Mouse (Mus musculus): Measurements from ENCODE around the gene Hist1h2bf. TPM values are rescaled to one million over a fixed set of nuclear protein-coding genes. Genes with fewer than 3 reads are reported as not detected.
A peak's percentile ranks its signal among the peaks of the same experiment; 100 is the strongest.

Gene Hist1h2bf
- total RNA-seq, 1 experiment from 2014 or later, result 32.7 TPM

- no peak for ATAC-seq (ENCODE audit: extremely low read depth, insufficient number of reproducible peaks, low FRiP score, poor library complexity, severe bottlenecking)
Measured at GRCm38 (mm10) chr13:23534368-23535131, 39.4 kb downstream of the Hist1h2bf start.

- ATAC-seq (ENCODE audit: extremely low read depth, insufficient number of reproducible peaks, low FRiP score, poor library complexity, severe bottlenecking), result peak; percentile 41; the same call in 1 of the 2 replicates
Measured at GRCm38 (mm10) chr13:23533560-23534367, 40.2 kb downstream of the Hist1h2bf start, which contains the start of gene Hist1h2af. Hist1h2af (plus strand) TSS chr13:23533906.

- ATAC-seq (ENCODE audit: extremely low read depth, insufficient number of reproducible peaks, low FRiP score, poor library complexity, severe bottlenecking), result no peak
Measured at GRCm38 (mm10) chr13:23532262-23533075, 41.5 kb downstream of the Hist1h2bf start.

GRCm38 (mm10) chr13:23530901-23531875, 42.8 kb downstream of the Hist1h2bf start, which contains the start of gene Hist1h4h:
Hist1h4h (plus strand) TSS chr13:23531050.
- peak; percentile 77 for ATAC-seq (ENCODE audit: extremely low read depth, insufficient number of reproducible peaks, low FRiP score, poor library complexity, severe bottlenecking)

GRCm38 (mm10) chr13:23530181-23530900, 43.7 kb downstream of the Hist1h2bf start:
- no peak for ATAC-seq (ENCODE audit: extremely low read depth, insufficient number of reproducible peaks, low FRiP score, poor library complexity, severe bottlenecking)

GRCm38 (mm10) chr13:23529480-23530165, 44.4 kb downstream of the Hist1h2bf start:
- ATAC-seq (ENCODE audit: extremely low read depth, insufficient number of reproducible peaks, low FRiP score, poor library complexity, severe bottlenecking), result no peak

- no peak for ATAC-seq (ENCODE audit: extremely low read depth, insufficient number of reproducible peaks, low FRiP score, poor library complexity, severe bottlenecking)
Measured at GRCm38 (mm10) chr13:23529005-23529404, 45.0 kb downstream of the Hist1h2bf start.

- ATAC-seq (ENCODE audit: extremely low read depth, insufficient number of reproducible peaks, low FRiP score, poor library complexity, severe bottlenecking), result peak; percentile 34
Measured at GRCm38 (mm10) chr13:23526312-23526711, 47.7 kb downstream of the Hist1h2bf start.

GRCm38 (mm10) chr13:23525901-23526300, 48.1 kb downstream of the Hist1h2bf start:
- ATAC-seq (ENCODE audit: extremely low read depth, insufficient number of reproducible peaks, low FRiP score, poor library complexity, severe bottlenecking), result no peak

- peak; percentile 66; the same call in 1 of the 2 replicates for ATAC-seq (ENCODE audit: extremely low read depth, insufficient number of reproducible peaks, low FRiP score, poor library complexity, severe bottlenecking)
Measured at GRCm38 (mm10) chr13:23524654-23525053, 49.3 kb downstream of the Hist1h2bf start.

GRCm38 (mm10) chr13:23523976-23524375, 50.0 kb downstream of the Hist1h2bf start:
- ATAC-seq (ENCODE audit: extremely low read depth, insufficient number of reproducible peaks, low FRiP score, poor library complexity, severe bottlenecking), result no peak

Other genes starting within 250 kb of the Hist1h2bf start
- gene Zfp322a, start 205.0 kb downstream of the Hist1h2bf start, total RNA-seq (2017), result 34.4 and 34.6 TPM in 2 replicates
- gene Abt1, start 150.3 kb downstream of the Hist1h2bf start, total RNA-seq (2017), result 10.2 and 12.6 TPM in 2 replicates
- gene Btn1a1, start 108.3 kb downstream of the Hist1h2bf start, total RNA-seq (2017), result not detected in 2 replicates
- gene Btn2a2, start 85.3 kb downstream of the Hist1h2bf start, total RNA-seq (2017), result 0.25 and 0.58 TPM in 2 replicates
- 161 and 193 TPM in 2 replicates for gene Hist1h4h, start 43.1 kb downstream of the Hist1h2bf start, total RNA-seq (2017)
- gene Hist1h2af, start 40.3 kb downstream of the Hist1h2bf start, total RNA-seq (2017), result 3.5 and 5.0 TPM in 2 replicates
- gene Hist1h3g, start 38.8 kb downstream of the Hist1h2bf start, total RNA-seq (2017), result not detected in 2 replicates
- 5.8 and 6.4 TPM in 2 replicates for gene Hist1h2bh, start 30.8 kb downstream of the Hist1h2bf start, total RNA-seq (2017)
- gene Hist1h3f, start 30.1 kb downstream of the Hist1h2bf start, total RNA-seq (2017), result 21.9 and 24.1 TPM in 2 replicates
- gene Hist1h4f, start 22.5 kb downstream of the Hist1h2bf start, total RNA-seq (2017), result 15.2 and 27.6 TPM in 2 replicates
- gene Hist1h1d, start 20.9 kb downstream of the Hist1h2bf start, total RNA-seq (2017), result 28.5 and 28.7 TPM in 2 replicates
- gene Hist1h3e, start 11.8 kb downstream of the Hist1h2bf start, total RNA-seq (2017), result 50.8 and 54.4 TPM in 2 replicates
- gene Hist1h2ae, start 3.0 kb downstream of the Hist1h2bf start, total RNA-seq (2017), result 13.6 and 18.3 TPM in 2 replicates
- 97.4 and 145 TPM in 2 replicates for gene Hist1h2bg, start 2.8 kb downstream of the Hist1h2bf start, total RNA-seq (2017)
- 33.4 and 78.8 TPM in 2 replicates for gene Hist1h2ad, start 185 bp upstream of the Hist1h2bf start, total RNA-seq (2017)
- gene Hist1h3d, start 1.6 kb upstream of the Hist1h2bf start, total RNA-seq (2017), result 12.9 and 13.3 TPM in 2 replicates
- 92.3 and 119 TPM in 2 replicates for gene Hist1h4d, start 7.4 kb upstream of the Hist1h2bf start, total RNA-seq (2017)
- gene Hist1h2be, start 46.9 kb upstream of the Hist1h2bf start, total RNA-seq (2017), result 83.4 and 97.3 TPM in 2 replicates
- gene Hist1h1e, start 48.4 kb upstream of the Hist1h2bf start, total RNA-seq (2017), result 201 and 211 TPM in 2 replicates
- gene Hist1h2ac, start 109.8 kb upstream of the Hist1h2bf start, total RNA-seq (2017), result 18.7 and 20.1 TPM in 2 replicates
- gene Hist1h2bc, start 110.0 kb upstream of the Hist1h2bf start, total RNA-seq (2017), result 139 and 146 TPM in 2 replicates
- 2.2 TPM in 1 of 2 replicates, not detected in the other for gene Hist1h1t, start 121.6 kb upstream of the Hist1h2bf start, total RNA-seq (2017)
- 116 and 135 TPM in 2 replicates for gene Hist1h4c, start 124.3 kb upstream of the Hist1h2bf start, total RNA-seq (2017)
- gene Hfe, start 136.7 kb upstream of the Hist1h2bf start, total RNA-seq (2017), result 4.8 and 5.0 TPM in 2 replicates
- gene Hist1h1c, start 164.6 kb upstream of the Hist1h2bf start, total RNA-seq (2017), result 712 and 764 TPM in 2 replicates
- gene Hist1h3c, start 171.4 kb upstream of the Hist1h2bf start, total RNA-seq (2017), result 4.8 TPM in 1 of 2 replicates, not detected in the other
- gene Hist1h2bb, start 172.5 kb upstream of the Hist1h2bf start, total RNA-seq (2017), result 77.7 and 104 TPM in 2 replicates
- gene Hist1h2ab, start 176.9 kb upstream of the Hist1h2bf start, total RNA-seq (2017), result 24.9 and 28.2 TPM in 2 replicates
- gene Hist1h3b, start 178.1 kb upstream of the Hist1h2bf start, total RNA-seq (2017), result 1.2 TPM in 1 of 2 replicates, not detected in the other
- 9.3 and 36.7 TPM in 2 replicates for gene Hist1h4b, start 182.8 kb upstream of the Hist1h2bf start, total RNA-seq (2017)
- gene Hist1h4a, start 187.0 kb upstream of the Hist1h2bf start, total RNA-seq (2017), result 30.0 and 55.5 TPM in 2 replicates
- 38.6 and 45.9 TPM in 2 replicates for gene Hist1h3a, start 188.2 kb upstream of the Hist1h2bf start, total RNA-seq (2017)
- 74.8 and 84.1 TPM in 2 replicates for gene Hist1h1a, start 189.5 kb upstream of the Hist1h2bf start, total RNA-seq (2017)
- not detected in 2 replicates for gene Trim38, start 195.7 kb upstream of the Hist1h2bf start, total RNA-seq (2017)
- gene Slc17a2, start 232.8 kb upstream of the Hist1h2bf start, total RNA-seq (2017), result not detected in 2 replicates

Data from neutrophil, adult 5-6 weeks (primary cell).